Mouse (Mus musculus): ENCODE data around the gene Myrip. TPM values are rescaled to one million over a fixed set of nuclear protein-coding genes. Genes with fewer than 3 reads are reported as not detected.

Gene Myrip
- total and polyA plus RNA-seq, 3 experiments, result 1.5 to 6.2 (median 5.4) TPM

GRCm38 (mm10) chr9:120358060-120358459, 56.7 kb downstream of the Myrip start:
- Histone ChIP-seq H3K27ac (no peak overlapping the region), H3K27me3 (ENCODE audit: control insufficient read depth, insufficient read depth, low read length) (no peaks in the 10 kb centered on the region), H3K36me3 (ENCODE audit: control insufficient read depth, insufficient read depth, low read length) (no peaks in the 10 kb centered on the region), H3K9ac (ENCODE audit: low read depth, low read length) (no peak overlapping the region), H3K79me2 (replicated peaks; ENCODE audit: control insufficient read depth, insufficient read depth, low read length) (no peaks in the 10 kb centered on the region), H3K4me3 (no peak overlapping the region), H3K4me1 (ENCODE audit: control insufficient read depth, insufficient read depth, low read length) (peaks cover 14% of the 10 kb centered on the region)
- TF ChIP-seq CTCF (IDR thresholded peaks at IDR 0.05) (no peak), POLR2A (IDR thresholded peaks at IDR 0.05; ENCODE audit: insufficient read depth, low read depth, low read length) (no peak), EP300 (IDR thresholded peaks at IDR 0.05; ENCODE audit: insufficient read depth, low read depth, low read length) (no peak)
- peak in 1 of 2 experiments; percentile 22 for DNase-seq
- intact Hi-C loops (cut with DNase I), result no loop called here
- WGBS, result 66% methylated on average over 6 of the region's 6 CpGs

DNA sequence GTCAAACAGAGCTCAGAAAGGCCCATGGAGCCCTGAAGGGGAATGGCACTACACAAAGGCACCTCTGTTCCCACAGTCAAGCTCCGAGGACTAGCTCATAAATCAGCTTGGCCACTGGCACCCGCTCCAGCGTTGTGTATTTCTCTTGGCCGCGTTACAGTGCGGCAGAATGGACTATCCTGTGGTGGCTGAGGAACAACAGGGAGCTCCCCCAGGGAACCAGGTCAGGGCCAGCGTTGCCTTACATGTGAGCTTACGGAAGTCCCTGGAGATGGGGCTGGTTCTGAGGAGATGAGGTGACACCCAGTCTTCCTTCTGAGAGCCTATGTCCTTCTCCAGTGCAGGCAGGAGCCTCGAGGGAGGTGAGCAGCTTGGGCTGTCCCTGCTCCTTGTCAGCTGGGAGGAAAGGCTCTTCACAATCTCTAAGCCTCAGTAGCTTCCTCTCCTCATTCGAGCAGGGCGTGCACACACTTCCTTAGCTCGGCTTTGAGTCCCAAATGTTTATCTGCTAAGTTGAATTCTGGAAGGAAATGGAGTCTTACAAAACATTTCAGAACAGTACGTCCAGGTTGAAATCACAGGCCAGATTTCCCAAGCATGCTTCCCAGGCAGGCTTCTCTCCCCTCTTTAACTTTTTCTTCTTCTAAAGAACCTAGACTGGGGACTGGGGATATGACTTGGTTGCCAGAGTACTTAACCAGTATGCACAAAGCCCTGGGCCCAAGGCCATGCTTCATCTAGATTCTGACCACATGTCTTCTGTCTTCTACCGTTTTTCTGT, 59.3 kb downstream of the Myrip start:
- Histone ChIP-seq H3K4me3 (no peak overlapping the region), H3K79me2 (replicated peaks; ENCODE audit: control insufficient read depth, insufficient read depth, low read length) (no peaks in the 10 kb centered on the region), H3K9ac (ENCODE audit: low read depth, low read length) (no peak overlapping the region), H3K27ac (peak overlapping the region; percentile 80), H3K4me1 (ENCODE audit: control insufficient read depth, insufficient read depth, low read length) (peaks cover 14% of the 10 kb centered on the region), H3K27me3 (ENCODE audit: control insufficient read depth, insufficient read depth, low read length) (no peaks in the 10 kb centered on the region), H3K36me3 (ENCODE audit: control insufficient read depth, insufficient read depth, low read length) (no peaks in the 10 kb centered on the region)
- DNase-seq, result peak; percentile 82 to 88
- intact Hi-C loops (cut with DNase I), result no loop called here
- peak; percentile 76 for TF ChIP-seq POLR2A (IDR thresholded peaks at IDR 0.05; ENCODE audit: insufficient read depth, low read depth, low read length)
- TF ChIP-seq CTCF (IDR thresholded peaks at IDR 0.05), result no peak
- peak; percentile 92 for TF ChIP-seq EP300 (IDR thresholded peaks at IDR 0.05; ENCODE audit: insufficient read depth, low read depth, low read length)
- 20% methylated on average over 14 of the region's 14 CpGs for WGBS

DNA sequence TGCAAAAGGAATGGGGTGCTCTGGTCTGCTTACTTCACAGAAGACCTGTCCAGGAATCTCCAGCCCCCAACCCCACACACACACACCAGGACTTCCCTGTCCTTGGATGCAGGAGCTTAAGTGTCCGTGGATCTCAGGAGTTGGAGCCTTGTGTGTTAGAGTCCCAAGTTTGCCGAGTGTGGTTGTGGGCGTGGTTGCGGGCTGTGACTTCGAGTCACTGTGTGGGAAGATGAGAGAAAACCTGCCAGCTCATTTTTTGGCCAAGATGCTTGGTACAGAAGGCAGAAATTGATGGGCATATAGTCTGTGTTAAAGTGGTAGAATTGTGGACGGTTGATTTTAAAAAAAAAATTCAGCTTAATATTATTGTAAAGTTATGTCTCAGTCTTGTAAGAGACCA, 60.3 kb downstream of the Myrip start:
- no peak overlapping the region for H3K4me3 ChIP-seq
- intact Hi-C loops (cut with DNase I), result no loop called here
- H3K36me3 ChIP-seq (ENCODE audit: control insufficient read depth, insufficient read depth, low read length), result no peaks in the 10 kb centered on the region
- H3K9ac ChIP-seq (ENCODE audit: low read depth, low read length), result no peak overlapping the region
- 80% methylated on average over 6 of the region's 6 CpGs for WGBS
- no peaks in the 10 kb centered on the region for H3K27me3 ChIP-seq (ENCODE audit: control insufficient read depth, insufficient read depth, low read length)
- peak overlapping the region; percentile 80 for H3K27ac ChIP-seq
- TF ChIP-seq EP300 (IDR thresholded peaks at IDR 0.05; ENCODE audit: insufficient read depth, low read depth, low read length) (no peak), POLR2A (IDR thresholded peaks at IDR 0.05; ENCODE audit: insufficient read depth, low read depth, low read length) (no peak), CTCF (IDR thresholded peaks at IDR 0.05) (no peak)
- no peak for DNase-seq
- no peaks in the 10 kb centered on the region for H3K79me2 ChIP-seq (replicated peaks; ENCODE audit: control insufficient read depth, insufficient read depth, low read length)
- H3K4me1 ChIP-seq (ENCODE audit: control insufficient read depth, insufficient read depth, low read length), result peaks cover 14% of the 10 kb centered on the region

GRCm38 (mm10) chr9:120362684-120363083, 61.4 kb downstream of the Myrip start:
- H3K4me3 ChIP-seq, result no peak overlapping the region
- WGBS, result 69% methylated on average over 3 of the region's 3 CpGs
- no peak overlapping the region for H3K9ac ChIP-seq (ENCODE audit: low read depth, low read length)
- DNase-seq, result no peak
- H3K27ac ChIP-seq, result no peak overlapping the region
- TF ChIP-seq CTCF (IDR thresholded peaks at IDR 0.05) (no peak), EP300 (IDR thresholded peaks at IDR 0.05; ENCODE audit: insufficient read depth, low read depth, low read length) (no peak), POLR2A (IDR thresholded peaks at IDR 0.05; ENCODE audit: insufficient read depth, low read depth, low read length) (no peak)
- no peaks in the 10 kb centered on the region for H3K79me2 ChIP-seq (replicated peaks; ENCODE audit: control insufficient read depth, insufficient read depth, low read length)
- H3K36me3 ChIP-seq (ENCODE audit: control insufficient read depth, insufficient read depth, low read length), result no peaks in the 10 kb centered on the region
- no peaks in the 10 kb centered on the region for H3K27me3 ChIP-seq (ENCODE audit: control insufficient read depth, insufficient read depth, low read length)
- peaks cover 14% of the 10 kb centered on the region for H3K4me1 ChIP-seq (ENCODE audit: control insufficient read depth, insufficient read depth, low read length)
- intact Hi-C loops (cut with DNase I), result no loop called here

- peak in 1 of 2 experiments; percentile 39 for DNase-seq
- Histone ChIP-seq H3K36me3 (ENCODE audit: control insufficient read depth, insufficient read depth, low read length) (no peaks in the 10 kb centered on the region), H3K4me3 (no peak overlapping the region), H3K9ac (ENCODE audit: low read depth, low read length) (no peak overlapping the region), H3K79me2 (replicated peaks; ENCODE audit: control insufficient read depth, insufficient read depth, low read length) (no peaks in the 10 kb centered on the region), H3K4me1 (ENCODE audit: control insufficient read depth, insufficient read depth, low read length) (peaks cover 10% of the 10 kb centered on the region), H3K27ac (no peak overlapping the region), H3K27me3 (ENCODE audit: control insufficient read depth, insufficient read depth, low read length) (no peaks in the 10 kb centered on the region)
- no peak for TF ChIP-seq POLR2A (IDR thresholded peaks at IDR 0.05; ENCODE audit: insufficient read depth, low read depth, low read length)
- no peak for TF ChIP-seq EP300 (IDR thresholded peaks at IDR 0.05; ENCODE audit: insufficient read depth, low read depth, low read length)
- TF ChIP-seq CTCF (IDR thresholded peaks at IDR 0.05), result no peak
- intact Hi-C loops (cut with DNase I), result no loop called here
- WGBS, result 45% methylated on average over 19 of the region's 19 CpGs
Measured at GRCm38 (mm10) chr9:120364653-120365283, 63.5 kb downstream of the Myrip start.

GRCm38 (mm10) chr9:120367526-120367925, 66.2 kb downstream of the Myrip start:
- Histone ChIP-seq H3K9ac (ENCODE audit: low read depth, low read length) (no peak overlapping the region), H3K27me3 (ENCODE audit: control insufficient read depth, insufficient read depth, low read length) (no peaks in the 10 kb centered on the region), H3K36me3 (ENCODE audit: control insufficient read depth, insufficient read depth, low read length) (no peaks in the 10 kb centered on the region), H3K79me2 (replicated peaks; ENCODE audit: control insufficient read depth, insufficient read depth, low read length) (no peaks in the 10 kb centered on the region), H3K4me1 (ENCODE audit: control insufficient read depth, insufficient read depth, low read length) (no peaks in the 10 kb centered on the region; the same call in 1 of the 2 replicates), H3K4me3 (no peak overlapping the region), H3K27ac (no peak overlapping the region)
- intact Hi-C loops (cut with DNase I), result no loop called here
- no peak for DNase-seq
- 89% methylated on average over 1 of the region's 1 CpGs for WGBS
- TF ChIP-seq CTCF (IDR thresholded peaks at IDR 0.05) (no peak), POLR2A (IDR thresholded peaks at IDR 0.05; ENCODE audit: insufficient read depth, low read depth, low read length) (no peak), EP300 (IDR thresholded peaks at IDR 0.05; ENCODE audit: insufficient read depth, low read depth, low read length) (no peak)

Data from heart, adult 2 months (tissue).